Mouse (Mus musculus) c-Kit-positive CD71-negative TER-119-negative erythroid progenitor cells, embryonic 14.5 days (primary cell): ENCODE data around the gene Grin1.

ENCODE experiments used
- DNase-seq: peaks from one replicate; pipeline ENCODE4 v3.0.0-alpha.2; 2013; ENCODE audit warnings: low read depth

Grin1 gene

DNA sequence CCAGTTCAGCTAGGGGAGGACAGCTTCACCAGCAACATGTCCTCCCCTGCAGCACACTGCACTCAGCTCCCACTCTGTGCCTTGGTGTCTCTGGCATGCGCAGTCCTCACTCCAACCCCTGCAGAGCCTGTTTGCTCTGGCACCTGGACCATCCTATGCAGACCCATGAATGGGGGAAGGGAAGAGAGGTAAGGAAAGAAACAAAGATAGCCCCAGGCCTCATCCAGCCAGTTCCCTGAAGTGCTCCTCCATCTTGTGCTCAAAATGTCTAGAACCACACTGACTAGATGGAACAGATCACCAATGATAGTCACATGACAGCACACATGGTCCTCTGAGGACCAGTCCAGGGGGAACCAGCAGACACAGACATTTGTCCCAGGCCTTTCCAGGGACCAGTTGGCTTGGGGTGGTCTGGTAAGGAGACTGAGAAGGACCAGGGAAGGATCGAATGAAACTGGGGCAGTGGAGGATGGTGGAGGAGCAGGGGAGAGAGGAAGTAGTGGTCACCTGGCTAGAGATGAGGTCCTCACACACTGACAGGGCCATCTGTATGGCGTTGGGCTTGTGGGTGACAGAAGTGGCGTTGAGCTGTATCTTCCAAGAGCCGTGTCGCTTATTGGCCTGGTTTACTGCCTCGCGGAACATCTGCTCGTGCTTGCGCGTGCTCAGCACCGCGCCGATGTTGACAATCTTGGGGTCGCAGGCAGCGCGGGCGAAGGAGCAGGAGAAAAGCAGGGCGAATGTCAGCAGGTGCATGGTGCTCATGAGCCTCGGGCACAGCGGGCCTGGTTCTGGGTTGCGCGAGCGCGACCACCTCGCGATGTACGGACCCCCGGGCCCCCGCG lies 644 bp downstream of the Grin1 start:
- no peak for DNase-seq

DNA sequence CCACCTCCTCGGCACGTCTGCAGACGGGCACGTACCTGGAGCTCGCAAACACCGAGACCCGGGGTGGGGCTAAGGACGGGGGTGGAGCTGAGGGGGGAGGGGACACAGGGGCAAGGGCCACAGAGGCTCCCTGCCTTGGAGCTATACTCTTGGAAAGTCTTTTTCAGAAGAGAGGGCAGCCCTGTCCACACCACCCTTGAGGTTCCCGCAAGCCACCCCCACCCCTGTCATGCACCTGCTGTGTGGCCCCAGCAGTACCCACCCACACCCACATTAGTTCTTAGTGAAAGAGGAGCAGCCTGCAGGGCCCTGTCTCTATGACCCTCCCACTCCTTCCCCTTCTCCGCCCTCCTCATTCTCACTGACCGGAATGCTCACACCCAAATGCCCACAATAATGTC lies 7.5 kb downstream of the Grin1 start:
- no peak for DNase-seq

DNA sequence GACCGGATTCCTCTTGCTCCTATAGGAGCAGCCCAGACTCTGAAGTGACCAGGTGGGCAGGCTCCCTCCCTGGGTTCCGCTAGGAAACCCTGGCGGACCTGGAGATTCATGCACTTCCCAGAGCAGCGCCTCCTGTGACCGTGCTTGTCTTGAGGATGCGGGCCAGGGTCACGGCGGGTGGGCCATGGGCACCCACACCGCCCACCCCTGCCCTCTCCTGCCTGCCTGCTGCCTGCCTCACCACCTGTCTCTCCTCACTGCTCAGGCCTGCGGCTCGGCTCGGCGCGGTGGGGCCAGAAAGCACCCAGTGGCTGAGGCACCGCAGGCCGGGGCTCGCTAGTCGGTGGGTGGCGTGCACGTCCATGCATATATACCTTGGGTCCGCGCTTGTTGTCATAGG lies 8.0 kb downstream of the Grin1 start:
- no peak for DNase-seq

DNA sequence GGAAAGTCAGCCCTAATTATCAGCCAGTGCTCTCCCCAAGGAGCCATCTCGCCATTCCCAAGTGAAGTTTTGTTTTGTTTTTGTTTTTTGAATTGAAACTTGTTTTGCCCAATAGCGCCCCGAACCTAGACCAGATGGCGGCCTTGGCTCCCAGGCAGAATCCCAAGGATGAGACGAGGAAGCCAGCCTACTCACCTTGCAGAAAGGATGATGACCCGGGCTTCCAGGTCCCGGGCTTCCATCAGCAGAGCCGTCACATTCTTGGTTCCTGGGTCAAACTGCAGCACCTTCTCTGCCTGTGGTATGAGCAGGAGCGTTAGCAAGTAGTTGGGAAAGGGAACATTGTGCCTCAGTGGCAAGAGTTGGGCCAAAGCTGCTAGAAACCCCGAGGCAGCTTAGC lies 8.8 kb downstream of the Grin1 start:
- DNase-seq = no peak

DNA sequence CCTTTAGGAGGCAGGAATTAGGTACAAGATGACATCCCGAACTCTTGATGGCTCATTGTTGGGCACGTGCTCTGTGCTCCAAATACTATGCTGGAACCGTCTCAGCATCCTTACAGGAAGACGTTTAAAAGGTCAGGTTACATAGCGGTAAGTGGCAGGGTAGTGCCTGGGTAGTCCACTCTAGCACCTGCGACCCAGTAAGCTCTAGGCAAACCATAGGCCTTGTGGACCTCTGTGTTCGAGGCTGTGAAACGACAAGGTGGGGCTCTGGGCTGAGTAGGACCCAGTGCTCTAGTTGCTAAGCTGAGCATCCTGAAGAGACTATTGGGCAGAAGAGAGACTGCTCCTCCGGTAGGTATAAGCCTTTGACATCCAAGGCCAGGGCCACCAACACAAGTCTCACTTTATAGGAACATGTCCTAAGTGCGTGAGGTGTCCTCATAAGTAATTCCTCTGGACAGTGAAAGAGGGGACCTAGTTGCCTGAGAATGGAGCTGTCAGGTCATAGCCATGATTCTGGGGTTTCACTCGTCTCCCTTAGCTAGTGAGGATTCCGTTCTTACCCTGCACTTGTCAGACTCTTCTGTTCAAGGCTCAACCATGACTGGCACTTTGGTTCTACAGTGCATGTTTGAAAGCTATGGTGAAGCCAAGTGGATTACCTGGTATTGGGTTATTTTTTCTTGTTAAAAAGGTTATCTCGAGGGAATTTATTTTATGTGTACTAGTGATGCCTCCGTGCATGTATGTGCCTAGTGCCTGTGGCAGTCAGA lies 13.2 kb downstream of the Grin1 start:
- no peak for DNase-seq

DNA sequence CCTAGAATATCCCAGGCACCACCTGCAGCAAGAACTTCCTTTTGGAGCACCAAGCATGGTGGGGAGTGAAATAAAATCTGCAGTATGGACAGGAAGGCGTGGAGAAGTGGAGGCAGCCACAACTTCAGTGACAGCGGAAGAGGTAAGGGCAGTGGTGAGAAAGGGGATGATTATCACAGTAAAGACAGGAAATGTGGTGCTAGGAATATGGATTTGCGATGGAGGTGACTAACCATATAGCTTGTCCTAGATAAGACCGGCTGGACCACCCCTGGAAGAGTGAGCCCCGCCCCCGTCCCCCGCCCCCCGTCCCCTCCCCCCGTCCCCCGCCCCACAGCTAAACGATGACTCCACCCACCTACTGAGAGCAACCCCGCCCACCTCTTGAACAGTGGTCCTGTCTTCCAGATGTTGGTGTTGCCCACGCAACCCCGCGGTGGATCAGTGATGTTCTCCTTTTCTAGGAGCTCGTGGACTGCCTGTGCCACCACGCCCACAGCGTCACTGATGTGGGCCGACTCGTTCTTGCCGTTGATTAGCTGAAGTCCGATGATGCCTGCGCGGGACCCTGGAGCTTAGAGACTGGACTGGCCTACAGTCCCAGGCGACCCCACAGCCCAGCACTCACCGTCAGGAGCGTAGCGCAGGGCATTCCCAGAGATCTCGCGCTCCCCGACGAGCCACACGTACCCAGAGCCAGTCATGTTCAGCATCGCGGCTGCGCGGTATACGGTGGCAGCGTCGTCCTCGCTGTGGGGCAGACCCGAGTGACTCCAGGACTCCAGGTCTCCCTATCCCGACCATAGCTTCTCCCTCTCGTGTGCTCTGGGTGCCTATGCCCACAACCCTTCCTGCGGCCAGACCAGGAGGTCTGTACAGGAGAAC lies 14.1 kb downstream of the Grin1 start:
- DNase-seq = peak; percentile 36

DNA sequence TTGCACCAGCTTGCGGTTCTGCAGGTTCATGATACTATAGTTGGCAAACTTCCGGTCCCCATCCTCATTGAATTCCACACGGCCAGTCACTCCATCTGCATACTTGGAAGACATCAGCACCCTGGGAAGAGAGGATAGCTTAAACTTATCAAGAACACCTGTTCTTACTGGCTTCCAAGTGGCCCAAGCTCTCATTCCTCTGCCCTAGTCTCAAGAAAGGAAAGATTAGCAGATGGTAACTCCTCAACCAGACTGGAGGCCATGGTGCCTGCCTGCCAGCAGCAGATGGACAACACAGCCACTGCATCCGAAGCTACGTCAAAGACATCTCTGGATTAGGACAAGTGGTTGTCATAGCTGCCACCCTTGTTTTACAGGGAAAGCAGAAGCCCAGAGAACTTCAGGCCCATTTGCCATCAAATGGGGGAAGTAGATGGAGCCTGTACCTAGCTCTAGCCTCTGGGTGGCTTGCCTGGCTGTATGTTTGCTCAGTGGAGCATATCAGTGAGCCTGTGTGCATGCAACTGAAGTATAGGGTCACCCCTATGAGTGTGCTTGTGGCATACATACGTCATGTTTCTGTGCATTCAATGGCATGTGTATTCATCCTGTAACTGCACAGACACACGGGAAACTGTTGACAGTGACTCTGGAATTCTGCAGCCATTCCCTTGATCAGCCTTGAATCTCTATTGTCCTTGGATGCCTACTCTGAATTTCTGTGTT lies 14.9 kb downstream of the Grin1 start:
- DNase-seq = no peak

DNA sequence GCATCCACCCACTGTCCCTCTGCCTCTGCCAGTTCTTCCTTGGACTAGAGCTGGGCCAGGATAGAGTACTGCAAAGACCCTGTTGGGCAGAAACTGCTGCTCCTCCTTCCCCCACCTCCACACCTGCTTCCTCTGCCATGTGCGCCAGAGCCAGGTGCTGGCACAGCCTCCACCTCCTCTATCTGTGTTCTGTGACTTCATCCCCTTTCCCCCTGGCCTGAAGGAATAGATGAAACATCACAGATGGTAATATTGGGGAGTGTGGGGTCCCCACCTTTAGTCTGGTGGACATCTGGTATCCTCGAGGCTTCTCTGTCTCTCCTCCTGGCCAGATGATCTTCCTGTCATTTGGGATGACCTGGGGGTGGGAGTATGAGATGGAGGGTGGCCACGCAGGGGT lies 15.5 kb downstream of the Grin1 start:
- DNase-seq = no peak

DNA sequence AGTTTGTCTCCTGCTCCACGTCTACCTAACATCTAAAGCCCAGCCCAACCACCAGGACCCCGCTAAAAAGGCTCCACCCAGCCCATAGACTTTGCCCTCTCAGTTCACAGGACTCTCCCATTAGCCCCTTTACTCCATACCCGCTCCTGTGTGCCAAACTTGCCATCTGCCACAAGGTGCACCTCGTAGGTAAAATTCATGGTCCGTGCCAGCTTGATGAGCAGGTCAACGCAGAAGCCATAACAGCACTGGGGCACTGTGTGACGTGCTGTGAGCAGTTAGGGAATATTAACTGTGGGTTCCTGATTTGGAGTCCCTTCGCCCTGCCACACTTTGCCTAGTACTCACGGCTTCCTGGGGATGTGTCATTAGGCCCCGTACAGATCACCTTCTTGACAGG lies 20.9 kb downstream of the Grin1 start:
- DNase-seq = no peak

DNA sequence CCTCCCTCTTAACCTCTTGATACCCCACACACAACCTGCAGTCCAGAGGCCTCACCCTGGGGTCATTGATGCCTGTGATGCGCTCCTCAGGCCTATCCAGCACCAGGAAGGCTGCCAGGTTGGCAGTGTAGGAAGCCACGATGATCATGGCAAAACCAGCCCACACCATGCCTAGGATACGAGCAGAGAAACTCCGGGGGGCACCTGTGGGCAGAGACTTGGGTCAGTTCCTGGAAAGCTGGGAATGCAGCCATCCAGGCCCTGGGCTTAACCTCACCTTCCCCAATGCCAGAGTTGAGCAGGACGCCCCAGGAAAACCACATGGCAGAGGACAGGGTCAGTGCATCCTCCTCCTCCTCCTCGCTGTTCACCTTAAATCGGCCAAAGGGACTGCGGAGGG lies 21.9 kb downstream of the Grin1 start:
- no peak for DNase-seq

DNA sequence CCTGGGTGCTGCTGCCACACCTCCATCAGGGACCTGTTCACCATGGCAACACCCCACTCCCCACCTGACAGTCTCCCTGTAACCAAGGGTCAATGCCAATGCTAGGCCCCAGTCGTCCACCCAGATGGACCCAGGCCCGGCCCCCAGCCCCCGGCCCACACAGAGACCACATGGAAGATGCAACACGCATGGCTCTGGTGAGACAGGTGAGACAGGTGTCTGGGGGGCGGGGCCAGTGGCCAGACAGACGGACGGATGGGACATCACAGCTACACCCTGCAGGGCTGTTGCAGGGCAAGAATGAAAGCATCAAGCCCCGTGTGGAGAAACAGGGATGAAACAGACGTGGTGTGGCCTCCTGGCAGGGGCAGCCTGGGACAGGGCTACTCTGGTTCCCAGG lies 25.3 kb downstream of the Grin1 start:
- DNase-seq = no peak

DNA sequence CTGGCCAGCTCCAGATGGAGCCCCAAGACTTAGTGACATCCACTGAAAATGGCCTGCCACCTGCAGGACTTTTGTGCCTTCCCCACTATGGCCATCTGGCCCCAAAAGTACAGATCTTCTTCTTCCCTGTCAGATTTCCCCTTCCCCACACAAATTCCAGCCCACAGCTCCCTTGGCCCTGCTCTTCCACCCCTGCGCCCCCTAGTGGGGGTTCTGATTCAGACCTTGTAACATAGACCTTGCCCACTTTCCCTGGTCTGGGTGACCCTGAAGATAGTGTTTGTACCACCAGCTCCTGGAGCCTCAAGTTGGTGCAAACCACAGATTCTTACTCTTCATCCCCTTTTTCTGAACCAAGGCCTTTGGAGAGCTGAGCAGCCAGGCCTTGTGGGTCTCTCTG lies 26.1 kb downstream of the Grin1 start:
- DNase-seq = peak; percentile 63

DNA sequence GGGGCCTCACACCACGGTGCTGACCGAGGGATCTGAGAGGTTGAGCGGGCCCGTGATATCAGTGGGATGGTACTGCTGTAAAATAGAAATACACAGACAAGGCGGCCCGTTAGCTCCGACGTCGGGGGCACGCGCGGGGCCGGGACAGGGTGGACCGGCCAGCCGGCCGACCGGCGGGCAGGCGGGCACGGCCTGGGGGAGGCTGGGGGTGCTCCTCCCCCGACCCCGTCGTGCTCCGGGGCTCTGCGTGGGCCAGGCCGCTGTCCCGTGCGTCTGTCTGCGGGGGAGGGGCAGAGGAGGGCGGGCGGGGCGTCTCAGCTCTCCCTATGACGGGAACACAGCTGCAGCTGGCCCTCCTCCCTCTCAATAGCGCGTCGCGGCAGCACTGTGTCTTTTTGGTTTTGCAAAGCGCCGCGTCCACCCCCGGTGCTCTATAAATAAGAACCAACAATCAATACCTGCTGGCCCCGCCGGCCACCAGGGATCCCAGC lies 26.9 kb downstream of the Grin1 start:
- no peak for DNase-seq

DNA sequence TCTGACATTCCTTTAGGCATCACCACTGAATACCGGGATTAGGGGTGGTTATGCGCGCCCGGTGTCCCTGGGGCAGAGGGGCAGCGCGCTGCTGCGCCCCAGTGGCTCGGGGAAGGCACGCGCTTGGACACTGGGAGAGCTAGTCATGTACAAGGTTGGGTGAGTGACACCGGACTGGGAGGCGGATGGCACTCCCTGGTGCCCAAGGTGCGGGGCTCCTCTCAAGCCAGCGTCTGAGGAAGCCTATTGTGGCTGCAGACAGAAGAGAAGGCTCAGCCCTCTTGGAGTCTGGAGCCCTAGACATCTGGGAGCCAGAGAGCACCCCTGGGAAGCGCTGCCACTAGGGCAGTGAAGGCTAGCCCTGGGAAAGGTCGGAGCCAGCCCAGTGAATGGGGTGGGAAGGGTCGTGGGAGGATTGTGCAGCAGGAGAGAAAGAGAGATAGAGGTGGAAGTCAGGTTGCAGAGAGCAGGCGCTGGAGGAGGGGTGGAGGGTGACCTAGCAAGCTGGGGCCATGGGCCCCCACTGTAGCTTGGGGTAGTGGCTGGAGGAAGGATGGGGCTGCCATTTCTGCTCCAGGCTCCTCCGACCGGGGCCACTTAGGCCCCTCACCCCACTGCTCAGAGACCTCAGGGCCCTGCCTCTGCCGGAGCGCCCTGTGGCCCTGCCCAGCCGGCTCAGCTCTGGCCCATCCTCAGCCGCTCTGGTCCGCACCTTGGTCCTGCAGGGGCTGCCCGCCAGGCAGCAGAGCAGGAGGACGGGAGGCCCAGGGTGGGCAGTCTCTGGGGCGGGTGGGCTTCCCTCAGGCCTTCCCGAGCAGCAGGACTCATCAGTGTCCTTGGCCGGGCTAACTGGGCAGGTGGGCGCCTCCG lies 27.6 kb downstream of the Grin1 start:
- no peak for DNase-seq

DNA sequence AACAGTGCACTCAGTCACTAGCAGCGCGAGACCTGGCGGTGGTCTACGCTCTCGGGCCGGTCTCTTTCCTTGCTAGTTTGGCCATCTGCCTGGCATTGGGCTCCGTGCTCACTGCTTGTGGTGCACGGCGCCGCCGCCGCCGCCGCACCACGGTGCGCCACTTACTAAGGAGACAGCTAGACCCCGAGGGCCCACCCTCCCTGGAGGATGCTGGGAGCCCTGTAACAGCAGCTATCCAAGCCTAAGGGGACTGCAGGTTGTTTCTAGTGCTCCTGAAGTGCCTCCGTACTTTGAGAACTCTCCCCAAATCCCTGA lies 28.2 kb downstream of the Grin1 start:
- DNase-seq = no peak

DNA sequence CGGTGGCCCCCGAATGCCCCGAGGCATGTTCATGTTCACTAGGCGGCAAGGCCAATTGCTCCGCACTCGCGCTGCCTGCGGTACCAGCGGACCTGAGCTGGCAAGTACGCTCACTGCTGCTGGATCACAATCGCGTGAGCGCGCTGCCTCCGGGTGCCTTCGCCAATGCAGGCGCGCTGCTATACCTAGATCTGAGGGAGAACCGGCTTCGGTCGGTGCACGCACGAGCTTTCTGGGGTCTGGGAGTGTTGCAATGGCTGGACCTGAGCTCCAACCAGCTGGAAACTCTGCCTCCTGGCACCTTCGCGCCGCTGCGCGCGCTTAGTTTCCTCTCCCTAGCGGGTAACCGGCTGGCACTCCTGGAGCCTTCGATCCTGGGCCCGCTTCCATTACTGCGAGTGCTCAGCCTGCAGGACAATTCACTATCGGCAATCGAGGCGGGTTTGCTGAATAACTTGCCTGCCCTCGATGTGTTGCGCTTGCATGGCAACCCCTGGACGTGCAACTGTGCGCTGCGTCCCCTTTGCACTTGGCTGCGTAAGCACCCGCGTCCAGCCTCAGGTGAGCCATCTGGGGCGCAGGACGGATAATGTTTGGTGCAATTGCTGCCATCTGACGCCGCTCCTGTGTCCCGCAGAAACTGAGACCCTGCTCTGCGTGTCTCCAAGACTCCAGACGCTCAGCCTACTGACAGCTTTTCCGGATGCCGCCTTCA lies 28.7 kb downstream of the Grin1 start:
- no peak for DNase-seq

DNA sequence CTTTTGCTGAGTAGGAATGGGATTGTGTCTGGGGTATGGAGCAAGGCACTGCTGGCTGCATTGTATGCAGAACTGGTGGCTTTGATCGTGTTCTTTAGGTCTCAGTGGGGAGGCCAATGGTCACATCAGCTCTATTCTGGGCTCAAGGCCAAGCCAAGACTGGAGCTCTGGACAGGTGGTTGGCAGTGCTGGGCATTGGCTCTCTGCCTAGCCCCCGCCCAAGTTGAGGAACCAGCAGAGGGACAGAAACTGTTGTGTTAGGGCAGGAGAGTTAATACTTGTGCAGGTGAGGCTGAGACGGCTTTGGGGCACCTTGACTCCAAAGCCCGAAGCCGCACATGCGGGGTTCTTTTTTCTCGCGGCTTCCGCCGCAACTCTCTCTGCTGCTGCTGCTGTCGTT lies 29.3 kb downstream of the Grin1 start, which contains the start of gene Lrrc26:
TSS of gene Lrrc26 (plus strand) at position 265 of the 400 bp plus-strand sequence.
- DNase-seq = no peak

DNA sequence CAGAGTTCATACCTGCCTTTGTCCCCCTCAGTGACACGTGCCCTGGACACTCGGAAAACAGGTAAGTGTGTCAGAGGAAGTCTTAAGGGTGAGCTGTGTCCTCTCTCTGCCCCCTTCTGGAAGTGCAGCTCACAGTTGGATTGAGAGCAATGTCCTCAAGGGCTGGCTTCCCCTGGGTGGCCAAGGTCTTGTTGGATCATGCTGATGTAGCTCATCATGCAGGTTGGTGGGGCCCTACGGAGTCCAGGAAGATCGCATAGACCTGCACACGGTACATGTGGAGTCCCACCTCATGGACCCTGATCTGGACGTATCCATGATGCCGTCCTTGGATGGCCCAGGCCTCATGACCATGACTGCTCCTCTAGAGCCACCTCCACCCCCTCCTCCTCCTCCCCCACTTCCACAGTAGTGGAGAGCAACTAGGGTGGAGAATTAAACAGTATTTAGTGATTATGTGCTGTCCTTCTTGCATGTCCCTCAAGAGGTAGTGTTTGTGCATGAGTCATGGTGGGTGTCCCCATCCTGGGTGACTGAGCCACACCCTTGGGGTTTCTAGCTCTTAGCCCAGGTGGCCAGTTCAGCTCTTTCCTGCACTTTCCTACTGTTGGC lies 30.1 kb downstream of the Grin1 start:
- DNase-seq = no peak

DNA sequence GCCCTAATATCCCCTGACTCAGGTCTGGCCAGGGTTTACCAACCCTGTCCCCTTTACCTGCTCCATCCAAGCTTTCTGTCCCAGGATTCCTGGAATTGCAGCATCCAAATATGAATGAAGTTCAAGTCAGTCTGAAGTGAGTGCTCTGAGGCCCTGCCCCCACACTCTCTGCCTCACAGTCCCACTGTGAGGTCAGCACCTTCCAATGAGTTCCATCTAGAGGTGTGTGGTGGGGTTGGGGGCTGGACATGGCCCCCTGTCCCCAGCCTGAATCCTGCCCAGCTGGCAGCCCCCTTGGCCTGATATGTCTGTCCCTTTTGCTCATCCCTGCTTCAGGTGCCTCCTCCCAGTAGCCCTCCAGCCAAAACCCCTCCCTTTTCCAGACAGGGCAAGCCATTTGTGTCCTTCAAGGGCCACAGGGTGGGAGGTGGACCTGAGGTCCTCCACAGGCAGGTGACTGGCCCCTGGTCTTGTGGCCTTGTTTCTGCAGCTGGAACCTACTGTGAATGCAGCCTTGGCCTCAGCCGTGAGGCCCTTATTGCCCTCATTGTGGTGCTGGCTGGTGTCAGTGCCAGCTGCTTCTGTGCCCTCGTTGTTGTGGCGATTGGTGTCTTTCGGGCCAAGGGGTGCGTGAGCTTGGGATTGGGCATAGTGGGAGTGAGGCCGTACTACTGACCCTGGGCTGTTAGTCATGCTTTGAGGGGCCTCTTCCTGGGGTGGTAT lies 30.9 kb downstream of the Grin1 start, which contains the start of gene Tmem210:
TSS of gene Tmem210 (plus strand) at position 219 of the 723 bp plus-strand sequence.
- no peak for DNase-seq
